Mouse (Mus musculus) ES-Bruce4 (cell line): ENCODE data around the gene Fblim1. TPM values are rescaled to one million over a fixed set of nuclear protein-coding genes. Genes with fewer than 3 reads are reported as not detected.
"Not testable (repeated sequence)": the region's sequence is repeated elsewhere in the genome, so short reads cannot be mapped to it uniquely, and the experiment has no call there.

Experiments
- H3K27ac ChIP-seq: 2 replicates; pipeline ENCODE4 v1.5.1; 2012; ENCODE audit warnings: low read length, inconsistent platforms; ENCODE audit not compliant: insufficient read depth
- H3K27me3 ChIP-seq: 2 replicates; pipeline ENCODE4 v1.6.1; 2012; ENCODE audit warnings: mild to moderate bottlenecking, low read length, inconsistent platforms; ENCODE audit not compliant: control insufficient read depth, poor library complexity, insufficient read depth, severe bottlenecking
- H3K36me3 ChIP-seq: 2 replicates; pipeline ENCODE4 v1.6.1; 2012; ENCODE audit warnings: inconsistent platforms, mild to moderate bottlenecking, low read length, moderate library complexity; ENCODE audit not compliant: control insufficient read depth, poor library complexity, insufficient read depth, severe bottlenecking
- H3K4me1 ChIP-seq: one replicate; pipeline ENCODE4 v1.8.1; 2011; ENCODE audit warnings: low read length; ENCODE audit not compliant: control insufficient read depth, insufficient read depth
- H3K4me3 ChIP-seq: 2 replicates; pipeline ENCODE4 v1.5.1; 2011; ENCODE audit warnings: low read depth, mild to moderate bottlenecking, low read length
- H3K9ac ChIP-seq: 2 replicates; pipeline ENCODE4 v1.6.1; 2012; ENCODE audit warnings: low read depth, mild to moderate bottlenecking, inconsistent platforms; ENCODE audit not compliant: poor library complexity, severe bottlenecking
- H3K9me3 ChIP-seq: replicated peaks from 2 replicates; pipeline ENCODE4 v1.6.1; 2012; ENCODE audit warnings: mild to moderate bottlenecking, low read length, inconsistent platforms; ENCODE audit not compliant: control insufficient read depth, poor library complexity, insufficient read depth, severe bottlenecking
- CTCF ChIP-seq: IDR thresholded peaks from one replicate; pipeline ENCODE4 v1.8.1; 2011; ENCODE audit warnings: low read depth, low read length
- EP300 ChIP-seq: IDR thresholded peaks from 2 replicates; pipeline ENCODE4 v1.6.1; 2011; ENCODE audit warnings: low read depth, low read length; ENCODE audit not compliant: insufficient read depth
- POLR2A ChIP-seq: IDR thresholded peaks from one replicate; pipeline ENCODE4 v1.8.1; 2011; ENCODE audit warnings: low read length; ENCODE audit not compliant: insufficient read depth
- polyA plus RNA-seq: library from polyadenylated mRNA; stranded (reverse); fragments of >200 nt; gene quantifications from 2 replicates; pipeline ENCODE4 v1.2.4, GENCODE M21; 2011; ENCODE audit warnings: low read depth; ENCODE audit not compliant: missing spikeins, insufficient read depth, insufficient read length

Fblim1 gene
- polyA plus RNA-seq, 1 experiment = 73.8 TPM

GRCm38 (mm10) chr4:141559131-141559897, 46.6 kb downstream of the Fblim1 start:
- Histone ChIP-seq H3K4me3 (peak overlapping the region; percentile 50), H3K27me3 (no peaks in the 10 kb centered on the region), H3K9me3 (no peaks in the 10 kb centered on the region), H3K9ac (peak overlapping the region; percentile 46), H3K4me1 (peaks cover 12% of the 10 kb centered on the region), H3K36me3 (no peaks in the 10 kb centered on the region), H3K27ac (peak overlapping the region; percentile 70)
- no peak for TF ChIP-seq POLR2A
- TF ChIP-seq EP300 = peak; percentile 62

- Histone ChIP-seq H3K27ac (peak overlapping the region; percentile 16), H3K9ac (peak overlapping the region; percentile 46), H3K4me3 (peak overlapping the region; percentile 19), H3K4me1 (peaks cover 9% of the 10 kb centered on the region), H3K9me3 (no peaks in the 10 kb centered on the region), H3K27me3 (no peaks in the 10 kb centered on the region), H3K36me3 (no peaks in the 10 kb centered on the region)
- TF ChIP-seq CTCF = no peak
- no peak for TF ChIP-seq POLR2A
- no peak for TF ChIP-seq EP300
Observed at GRCm38 (mm10) chr4:141558658-141559057, 47.2 kb downstream of the Fblim1 start.

GRCm38 (mm10) chr4:141556163-141556562, 49.7 kb downstream of the Fblim1 start:
- not testable (repeated sequence) for H3K4me3 ChIP-seq, H3K27me3 ChIP-seq, H3K9me3 ChIP-seq, H3K27ac ChIP-seq, H3K36me3 ChIP-seq, H3K9ac ChIP-seq, H3K4me1 ChIP-seq

GRCm38 (mm10) chr4:141554255-141554865, 51.5 kb downstream of the Fblim1 start:
- H3K27ac ChIP-seq, H3K9me3 ChIP-seq, H3K9ac ChIP-seq, H3K27me3 ChIP-seq, H3K4me3 ChIP-seq, H3K4me1 ChIP-seq, H3K36me3 ChIP-seq: not testable (repeated sequence)

GRCm38 (mm10) chr4:141552484-141552883, 53.4 kb downstream of the Fblim1 start:
- Histone ChIP-seq H3K27me3 (no peaks in the 10 kb centered on the region), H3K9me3 (no peaks in the 10 kb centered on the region), H3K4me1 (peaks cover 2% of the 10 kb centered on the region), H3K4me3 (no peak overlapping the region), H3K9ac (no peak overlapping the region), H3K36me3 (no peaks in the 10 kb centered on the region), H3K27ac (no peak overlapping the region)
- TF ChIP-seq EP300 (no peak), POLR2A (no peak), CTCF (no peak)

GRCm38 (mm10) chr4:141547299-141547698, 58.6 kb downstream of the Fblim1 start:
- Histone ChIP-seq H3K36me3 (no peaks in the 10 kb centered on the region), H3K9me3 (no peaks in the 10 kb centered on the region), H3K27ac (no peak overlapping the region), H3K9ac (no peak overlapping the region), H3K4me3 (no peak overlapping the region), H3K4me1 (no peaks in the 10 kb centered on the region), H3K27me3 (no peaks in the 10 kb centered on the region)
- TF ChIP-seq CTCF (no peak), EP300 (no peak), POLR2A (no peak)
